Mouse (Mus musculus): ENCODE data around the gene Bcs1l. TPM values are rescaled to one million over a fixed set of nuclear protein-coding genes. Genes with fewer than 3 reads are reported as not detected.

Gene Bcs1l
- total RNA-seq (2012; rRNA removed), result 24.5 and 27.1 TPM in 2 replicates
- 16.7 and 18.6 TPM in 2 replicates for total RNA-seq (2014; rRNA removed)
- polyA plus RNA-seq (2012; ENCODE audit: insufficient read length, low read depth), result 27.8 and 29.1 TPM in 2 replicates

DNA sequence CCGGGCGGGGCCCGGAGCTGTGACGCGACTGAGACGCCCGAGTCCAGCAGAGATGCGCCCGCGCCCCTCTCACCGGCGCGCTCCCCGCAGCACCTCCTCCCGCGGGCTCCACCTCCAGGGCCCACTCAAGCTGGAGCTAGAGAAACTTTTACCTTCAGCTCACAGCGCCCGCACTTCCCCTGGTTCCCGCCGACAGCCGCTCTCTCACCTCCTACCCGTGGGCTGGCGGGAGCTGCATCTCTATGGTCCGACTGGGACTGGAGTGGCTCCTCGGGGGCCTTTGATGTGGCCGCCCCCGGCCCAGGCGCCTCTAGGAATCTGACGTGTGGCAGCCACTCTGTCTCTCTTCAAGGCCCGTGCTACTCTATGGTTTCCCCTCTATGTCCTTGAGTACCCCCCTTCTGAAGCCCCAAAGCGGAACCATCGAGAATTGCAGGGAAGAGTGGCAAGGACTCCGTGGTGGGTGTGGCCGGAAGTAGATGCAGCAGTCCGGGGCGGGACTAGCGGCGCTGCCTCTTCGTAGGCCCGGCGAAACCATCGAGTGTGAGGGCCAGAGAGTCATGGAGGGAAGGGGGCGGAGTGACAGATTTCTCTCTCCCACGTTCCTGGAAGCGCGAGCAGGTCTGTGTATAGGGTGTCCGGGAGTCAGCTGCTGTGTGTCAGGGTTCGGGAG, at the start of gene Bcs1l, which contains the start of gene Zfp142:
TSS of gene Bcs1l (plus strand) at position 517 of the 673 bp plus-strand sequence.
TSS of gene Zfp142 (minus strand) at position 474 of the 673 bp plus-strand sequence.
- Histone ChIP-seq H3K4me2 (ENCODE audit: insufficient read depth, low read depth, poor library complexity, severe bottlenecking) (peak within 1 kb of the TSS; percentile 96), H3K27me3 (replicated peaks) (no peaks in the 10 kb centered on the region), H3K79me2 (replicated peaks; ENCODE audit: control insufficient read depth, extremely low read depth, insufficient read depth, poor library complexity, severe bottlenecking) (peaks cover 40% of the 10 kb centered on the region), H3K4me1 (ENCODE audit: control insufficient read depth in 1 of 2, insufficient read depth in 2 of 2) (peaks cover 5 to 41% of the 10 kb centered on the region in 2 experiments), H3K36me3 (replicated peaks in 1 of 2; ENCODE audit: control insufficient read depth in 1 of 2, insufficient read depth in 1 of 2, low read length in 1 of 2) (peaks cover 30 to 57% of the 10 kb centered on the region in 2 experiments), H3K9me3 (replicated peaks; ENCODE audit: low read length) (no peaks in the 10 kb centered on the region), H3K27ac (ENCODE audit: insufficient read depth, low read depth) (peak within 1 kb of the TSS; percentile 1; the same call in 1 of the 2 replicates), H3K9ac (ENCODE audit: insufficient read depth, low read depth) (peak within 1 kb of the TSS; percentile 87), H3K4me3 (replicated peaks in 1 of 3; ENCODE audit: low read depth in 2 of 3, low read length in 2 of 3, poor library complexity in 1 of 3) (peak within 1 kb of the TSS; percentile 84 to 89 (median 87))
- peak; percentile 98 for DNase-seq (ENCODE audit: extremely low read depth)
- no peak for TF ChIP-seq E2F4 (IDR thresholded peaks at IDR 0.05; ENCODE audit: insufficient replicate concordance, low read depth, low read length)
- TF ChIP-seq RCOR1 (conservative IDR thresholded peaks at IDR 0.05; ENCODE audit: low read depth, low read length), result 0 out of 2 replicates have a peak, but pooled peaks have one; percentile 46
- TF ChIP-seq BHLHE40 (IDR thresholded peaks at IDR 0.05; ENCODE audit: low read depth, low read length), result peak; percentile 30; the same call in 1 of the 2 replicates
- TF ChIP-seq HCFC1 (IDR thresholded peaks at IDR 0.05; ENCODE audit: low read depth, low read length), result peak; percentile 94
- TF ChIP-seq ELF1 (IDR thresholded peaks at IDR 0.05; ENCODE audit: low read depth, low read length), result peak; percentile 85
- TF ChIP-seq NRF1 (IDR thresholded peaks at IDR 0.05; ENCODE audit: low read depth, low read length), result 0 out of 2 replicates have a peak, but pooled peaks have one; percentile 40
- TF ChIP-seq SIN3A (IDR thresholded peaks at IDR 0.05; ENCODE audit: low read length), result peak; percentile 97
- no peak for TF ChIP-seq EP300 (IDR thresholded peaks at IDR 0.05; ENCODE audit: low read length)
- peak; percentile 70 for TF ChIP-seq NELFE (IDR thresholded peaks at IDR 0.05; ENCODE audit: low read depth, low read length)
- TF ChIP-seq ZC3H11A (IDR thresholded peaks at IDR 0.05; ENCODE audit: low read depth, low read length), result no peak
- TF ChIP-seq MYC (IDR thresholded peaks at IDR 0.05; ENCODE audit: low read depth, low read length), result no peak
- peak; percentile 81; the same call in 1 of the 2 replicates for TF ChIP-seq POLR2AphosphoS2 (IDR thresholded peaks at IDR 0.05; ENCODE audit: low read depth, low read length)
- no peak for TF ChIP-seq USF2 (conservative IDR thresholded peaks at IDR 0.05; ENCODE audit: low read depth, low read length)
- peak; percentile 74 for TF ChIP-seq TCF12 (IDR thresholded peaks at IDR 0.05; ENCODE audit: low read depth, low read length)
- TF ChIP-seq IRF4 (IDR thresholded peaks at IDR 0.05; ENCODE audit: low read depth, low read length), result no peak; the same call in none of the 2 replicates
- peak; percentile 69 for TF ChIP-seq MAZ (IDR thresholded peaks at IDR 0.05; ENCODE audit: low read depth, low read length)
- peak; percentile 45; the same call in 1 of the 2 replicates for TF ChIP-seq ETS1 (conservative IDR thresholded peaks at IDR 0.05; ENCODE audit: low read depth, low read length)
- TF ChIP-seq MXI1 (IDR thresholded peaks at IDR 0.05; ENCODE audit: low read depth, low read length), result peak; percentile 91
- TF ChIP-seq GABPA (IDR thresholded peaks at IDR 0.05; ENCODE audit: insufficient replicate concordance, low read depth, low read length), result peak; percentile 59; the same call in 1 of the 2 replicates
- TF ChIP-seq MAX (IDR thresholded peaks at IDR 0.05; ENCODE audit: low read length), result peak; percentile 74; the same call in 1 of the 2 replicates
- TF ChIP-seq TBP (conservative IDR thresholded peaks at IDR 0.05; ENCODE audit: low read depth, low read length), result peak; percentile 59; the same call in 1 of the 2 replicates
- TF ChIP-seq USF1 (IDR thresholded peaks at IDR 0.05; ENCODE audit: low read depth, low read length), result no peak
- peak; percentile 83; the same call in 1 of the 2 replicates for TF ChIP-seq ZMIZ1 (IDR thresholded peaks at IDR 0.05; ENCODE audit: low read depth, low read length)
- TF ChIP-seq PAX5 (IDR thresholded peaks at IDR 0.05; ENCODE audit: low read length), result no peak
- no peak for TF ChIP-seq JUN (IDR thresholded peaks at IDR 0.05; ENCODE audit: insufficient read depth, low read depth, low read length)
- peak; percentile 87; the same call in 1 of the 2 replicates for TF ChIP-seq KAT2A (IDR thresholded peaks at IDR 0.05; ENCODE audit: insufficient replicate concordance, low read length)
- TF ChIP-seq POLR2A (IDR thresholded peaks at IDR 0.05; ENCODE audit: low read depth, low read length), result peak; percentile 74
- dilution Hi-C loops (cut with MboI; ENCODE audit: extremely low pct_ligation_motif_present, extremely low pct_unique_long_range_greater_than_20kb, low sequenced_read_pairs) (no loop called here), in situ Hi-C loops (cut with MboI; ENCODE audit: low pct_ligation_motif_present, low pct_unique_long_range_greater_than_20kb, low sequenced_read_pairs) (no loop called here)

Measured in CH12.LX (cell line).